Mouse (Mus musculus) intestine, embryonic 16.5 days (tissue): ENCODE results near the gene Irgm1. TPM values are rescaled to one million over a fixed set of nuclear protein-coding genes. Genes with fewer than 3 reads are reported as not detected.
"Not testable (repeated sequence)": the region's sequence is repeated elsewhere in the genome, so short reads cannot be mapped to it uniquely, and the experiment has no call there.

Experiments
- ATAC-seq: fragments of 200-750 bp; cut with Nextera tagmentation; 2 replicates; pipeline ENCODE4 v1.8.0; 2017; ENCODE audit warnings: moderate TSS enrichment, moderate library complexity
- H3K27ac ChIP-seq: fragments of 300-500 bp; sonication (generic); 2 replicates; pipeline ENCODE4 v1.5.1; 2014; ENCODE audit warnings: mild to moderate bottlenecking, low read length
- H3K27me3 ChIP-seq: fragments of 300-500 bp; sonication (generic); replicated peaks from 2 replicates; pipeline ENCODE4 v1.6.1; 2014; ENCODE audit warnings: low read length, control low read depth, mixed read lengths; ENCODE audit not compliant: control insufficient read depth, insufficient read depth
- H3K36me3 ChIP-seq: fragments of 300-500 bp; sonication (generic); 2 replicates; pipeline ENCODE4 v1.6.1; 2014; ENCODE audit warnings: low read length, control low read depth; ENCODE audit not compliant: control insufficient read depth, insufficient read depth
- H3K4me1 ChIP-seq: fragments of 300-500 bp; sonication (generic); 2 replicates; pipeline ENCODE4 v1.6.1; 2014; ENCODE audit warnings: low read length, control low read depth, mixed read lengths; ENCODE audit not compliant: control insufficient read depth, insufficient read depth
- H3K4me2 ChIP-seq: fragments of 300-500 bp; sonication (generic); 2 replicates; pipeline ENCODE4 v1.6.1; 2014; ENCODE audit warnings: low read depth, low read length, control low read depth
- H3K4me3 ChIP-seq: fragments of 300-500 bp; sonication (generic); 2 replicates; pipeline ENCODE4 v1.5.1; 2014; ENCODE audit warnings: mild to moderate bottlenecking, low read length
- H3K9ac ChIP-seq: fragments of 300-500 bp; sonication (generic); 2 replicates; pipeline ENCODE4 v1.6.1; 2014; ENCODE audit warnings: low read depth, low read length
- H3K9me3 ChIP-seq: fragments of 300-500 bp; sonication (generic); 2 replicates; pipeline ENCODE4 v1.6.1; 2016; ENCODE audit warnings: low read length, control low read depth; ENCODE audit not compliant: control insufficient read depth
- whole genome bisulfite sequencing: fragments of 180-500 bp; shearing (Covaris S2); extraction: QIAGEN DNeasy Blood & Tissue Kit; methylation state at CpG from one replicate; pipeline ENCODE4 v1.1.7; 2014; 5-methylcytosine and 5-hydroxymethylcytosine counted together
- polyA plus RNA-seq: library from polyadenylated mRNA; unstranded; fragments of >200 nt; fragmentation: Nextera tagmentation; extraction: Ambion mirVana; gene quantifications from 2 replicates; pipeline ENCODE4 v1.2.1, GENCODE M21; 2015

Irgm1 gene
- polyA plus RNA-seq, 1 experiment from 2014 or later, result 15.8 TPM

DNA sequence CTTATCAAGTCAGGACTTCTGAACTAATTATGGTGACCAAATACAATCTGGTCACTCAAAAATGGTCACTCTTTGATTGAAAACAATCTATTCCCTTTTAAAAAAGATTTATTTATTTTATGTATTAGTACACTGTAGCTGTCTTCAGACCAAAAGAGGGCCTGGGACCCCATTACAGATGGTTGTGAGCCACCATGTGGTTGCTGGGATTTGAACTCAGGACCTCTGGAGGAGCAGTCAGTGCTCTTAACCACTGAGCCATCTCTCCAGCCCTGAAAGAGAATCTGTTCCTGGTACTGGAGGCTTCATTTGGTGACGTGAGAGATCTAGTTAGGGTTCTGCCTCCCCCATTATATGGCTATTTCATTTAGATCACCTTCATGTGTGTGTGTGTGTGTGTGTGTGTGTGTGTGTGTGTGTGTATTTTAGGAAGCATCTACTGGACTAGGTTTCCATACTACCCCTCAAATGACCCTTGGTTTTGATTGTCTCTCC, 3.9 kb upstream of the Irgm1 start:
- H3K4me1 ChIP-seq, H3K27me3 ChIP-seq, H3K27ac ChIP-seq, ATAC-seq, H3K36me3 ChIP-seq, H3K9ac ChIP-seq, H3K4me2 ChIP-seq, H3K4me3 ChIP-seq, H3K9me3 ChIP-seq: not testable (repeated sequence)
- WGBS, result 83% methylated on average over 1 of the region's 1 CpGs

DNA sequence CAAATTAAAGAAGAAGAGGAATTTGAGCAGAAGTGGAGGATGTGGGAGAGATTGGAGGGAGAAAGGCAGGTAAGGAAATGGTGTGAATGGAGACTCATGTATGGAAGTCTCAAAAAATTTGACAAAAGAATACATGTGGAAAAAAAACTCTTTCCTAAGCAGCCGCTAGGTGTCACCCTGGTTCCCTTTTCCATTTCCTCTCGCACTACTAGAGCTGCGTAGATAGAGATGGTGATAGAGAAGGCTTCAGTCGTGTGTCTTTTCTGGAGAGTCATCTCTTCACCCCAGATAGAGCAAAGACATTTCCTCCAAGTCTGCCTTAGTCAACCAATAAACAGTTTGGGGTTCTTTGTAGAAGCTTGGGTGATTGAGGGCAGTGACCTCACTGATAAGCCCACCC, 3.0 kb upstream of the Irgm1 start:
- WGBS, result 0% methylated on average over 4 of the region's 4 CpGs
- ATAC-seq, result no peak
- no peaks in the 10 kb centered on the region for H3K27me3 ChIP-seq

GRCm38 (mm10) chr11:48873591-48874290, 2.3 kb upstream of the Irgm1 start:
- H3K36me3 ChIP-seq, result no peaks in the 10 kb centered on the region
- H3K27me3 ChIP-seq, result no peaks in the 10 kb centered on the region
- 0 out of 2 replicates have a peak overlapping the region, but pooled peaks have one; percentile 2 for H3K4me3 ChIP-seq
- 46% methylated on average over 10 of the region's 10 CpGs for WGBS
- peaks cover 19% of the 10 kb centered on the region for H3K4me1 ChIP-seq
- H3K27ac ChIP-seq, result peak overlapping the region; percentile 88
- H3K9ac ChIP-seq, result peak overlapping the region; percentile 14; the same call in 1 of the 2 replicates
- no peaks in the 10 kb centered on the region for H3K9me3 ChIP-seq
- ATAC-seq, result peak; percentile 75
- peak overlapping the region; percentile 79 for H3K4me2 ChIP-seq

More for the DNA sequence above, 3.0 kb upstream of the Irgm1 start:
- H3K27ac ChIP-seq, result no peak overlapping the region; the same call in 1 of the 2 replicates
- peaks cover 15% of the 10 kb centered on the region for H3K4me1 ChIP-seq
- no peaks in the 10 kb centered on the region for H3K36me3 ChIP-seq
- H3K9ac ChIP-seq, result no peak overlapping the region
- no peaks in the 10 kb centered on the region for H3K9me3 ChIP-seq
- H3K4me2 ChIP-seq, result no peak overlapping the region
- H3K4me3 ChIP-seq, result no peak overlapping the region

DNA sequence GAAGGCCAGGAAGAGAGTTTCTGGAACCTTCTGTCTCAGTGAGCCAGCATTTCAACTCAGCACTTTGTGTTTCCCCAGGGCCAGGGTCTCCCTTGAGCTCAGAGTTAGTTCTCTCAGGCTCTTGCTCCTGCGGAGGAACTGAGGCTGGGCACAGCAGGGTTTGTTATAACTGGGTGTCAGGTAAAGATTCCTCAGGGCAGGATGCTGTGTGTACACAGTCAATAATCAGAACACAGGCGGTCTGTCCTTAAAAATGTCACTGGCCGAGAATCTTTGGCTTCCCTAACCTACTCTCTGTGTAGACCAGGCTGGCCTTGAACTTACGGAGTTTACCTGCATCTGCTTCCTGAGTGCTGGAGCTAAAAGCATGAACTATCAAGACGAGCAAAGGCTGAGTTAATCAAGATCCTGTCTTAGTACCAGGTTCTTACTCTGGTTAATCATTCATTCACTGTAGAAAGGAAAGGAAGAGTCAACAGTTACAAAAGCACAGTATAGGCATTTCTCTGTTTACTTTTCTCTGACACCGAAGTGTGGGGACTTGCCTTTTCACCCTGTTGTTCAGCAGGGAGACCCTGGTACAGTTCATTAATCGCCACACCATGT, 1.3 kb upstream of the Irgm1 start:
- ATAC-seq, result peak; percentile 47
- WGBS, result 54% methylated on average over 7 of the region's 7 CpGs
- Histone ChIP-seq H3K27ac (peak overlapping the region; percentile 88), H3K4me1 (peaks cover 19% of the 10 kb centered on the region), H3K4me2 (peak overlapping the region; percentile 79), H3K36me3 (no peaks in the 10 kb centered on the region), H3K4me3 (peak overlapping the region; percentile 2; the same call in 1 of the 2 replicates), H3K27me3 (no peaks in the 10 kb centered on the region), H3K9me3 (no peaks in the 10 kb centered on the region), H3K9ac (peak overlapping the region; percentile 70; the same call in 1 of the 2 replicates)

DNA sequence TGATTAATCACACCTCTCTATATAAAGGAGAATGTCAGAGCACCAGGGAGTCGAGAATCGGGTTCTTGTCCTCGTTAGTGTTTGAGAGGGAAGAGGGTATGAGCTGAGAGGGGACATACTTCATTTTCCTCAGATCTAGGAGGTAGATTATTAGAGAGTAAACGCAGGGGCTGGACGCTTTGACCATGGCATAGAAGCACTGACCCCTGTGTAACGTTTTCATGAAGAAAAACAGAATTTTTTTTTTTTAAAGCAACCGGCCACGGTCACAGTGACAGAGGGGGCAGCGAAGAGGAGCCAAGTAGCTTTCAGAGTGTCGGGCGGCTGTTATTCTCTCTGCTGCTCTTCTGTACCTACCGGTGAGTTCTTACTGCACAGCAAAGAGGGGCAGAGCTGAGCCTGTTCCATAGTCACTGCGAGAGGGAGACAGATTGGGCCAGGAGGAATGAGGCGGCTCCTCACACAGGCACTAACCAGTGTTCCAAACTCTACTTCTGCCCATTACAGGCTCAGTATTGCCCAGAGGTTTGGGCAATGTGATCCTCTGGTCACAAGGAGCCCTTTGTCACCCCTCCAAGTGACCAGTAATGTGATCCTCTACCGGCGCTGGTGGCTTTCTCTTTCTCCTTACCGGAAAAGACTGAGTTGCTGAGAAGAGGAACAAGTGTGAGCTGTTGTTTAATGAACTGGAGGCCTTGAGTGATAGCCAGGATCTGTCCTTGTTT, 496 bp upstream of the Irgm1 start:
- Histone ChIP-seq H3K36me3 (no peaks in the 10 kb centered on the region), H3K4me1 (peaks cover 19% of the 10 kb centered on the region), H3K27me3 (no peaks in the 10 kb centered on the region), H3K27ac (peak overlapping the region; percentile 88), H3K9ac (peak overlapping the region; percentile 70), H3K4me3 (peak overlapping the region; percentile 47), H3K9me3 (no peaks in the 10 kb centered on the region), H3K4me2 (peak overlapping the region; percentile 79)
- no peak for ATAC-seq
- 11% methylated on average over 17 of the region's 17 CpGs for WGBS

- Histone ChIP-seq H3K9me3 (no peaks in the 10 kb centered on the region), H3K4me2 (peak overlapping the region; percentile 79), H3K27me3 (no peaks in the 10 kb centered on the region), H3K9ac (peak overlapping the region; percentile 70), H3K4me1 (peaks cover 19% of the 10 kb centered on the region), H3K36me3 (peaks cover 8% of the 10 kb centered on the region), H3K27ac (peak overlapping the region; percentile 88), H3K4me3 (peak overlapping the region; percentile 47)
- WGBS, result 23% methylated on average over 7 of the region's 7 CpGs
- no peak for ATAC-seq
Measured at GRCm38 (mm10) chr11:48870781-48871180, 702 bp downstream of the Irgm1 start.

DNA sequence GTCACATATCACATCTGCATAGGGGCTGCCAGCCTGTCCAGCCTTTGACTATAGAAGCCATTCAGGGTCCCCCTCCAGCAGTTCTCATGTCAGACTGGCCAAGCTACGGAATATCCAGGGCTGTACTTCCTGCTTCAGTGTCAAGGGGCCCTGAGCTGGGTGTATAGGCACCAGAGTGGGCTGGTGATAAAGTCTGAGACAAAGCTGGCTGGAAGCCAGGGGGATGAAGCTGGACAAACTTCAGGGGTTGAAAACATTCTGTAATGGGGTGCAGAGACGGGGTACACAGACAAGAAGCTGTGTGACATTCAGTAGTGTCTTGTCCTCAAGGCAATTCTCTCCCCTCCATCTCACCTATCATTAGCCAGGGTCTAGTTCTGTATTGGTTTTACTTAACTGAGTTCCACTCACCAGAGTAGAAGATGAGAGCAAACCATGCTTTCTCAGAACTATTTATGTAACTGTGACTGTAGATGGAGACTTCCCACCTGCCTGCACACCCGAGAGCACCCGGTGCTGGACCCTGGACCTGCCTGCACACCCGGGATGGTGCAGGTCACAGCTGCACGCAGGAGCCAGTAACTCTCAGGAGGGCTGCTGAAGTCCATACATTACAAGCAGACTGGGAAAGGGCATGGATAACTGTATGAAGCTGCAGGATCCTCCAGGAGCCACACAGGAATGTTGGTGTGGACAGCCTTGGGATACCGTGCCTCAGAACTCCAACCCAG, 1.9 kb downstream of the Irgm1 start:
- peak; percentile 51 for ATAC-seq
- Histone ChIP-seq H3K9ac (peak overlapping the region; percentile 55), H3K27ac (peak overlapping the region; percentile 76)

DNA sequence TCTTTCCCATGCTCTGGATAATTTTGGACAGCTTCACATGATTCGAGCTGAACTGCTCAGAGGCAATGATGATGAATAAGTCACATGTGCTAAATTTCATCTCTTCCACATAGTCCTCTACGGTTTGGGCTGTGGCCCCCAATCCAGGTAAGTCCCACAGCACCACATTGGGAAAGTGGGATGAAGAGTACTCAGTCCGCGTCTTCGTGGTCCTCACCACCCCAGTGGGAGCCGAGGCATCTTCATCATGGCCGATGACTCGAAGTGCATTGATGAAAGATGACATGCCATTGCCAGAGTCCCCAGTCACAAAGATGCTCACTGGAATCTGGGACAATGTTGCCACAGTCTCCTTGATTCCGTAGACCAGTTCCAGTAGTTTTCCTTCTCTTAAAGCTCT, 5.0 kb downstream of the Irgm1 start:
- Histone ChIP-seq H3K27me3 (no peaks in the 10 kb centered on the region), H3K27ac (no peak overlapping the region), H3K4me1 (peaks cover 12% of the 10 kb centered on the region), H3K9ac (no peak overlapping the region), H3K4me2 (no peak overlapping the region), H3K36me3 (peaks cover 8% of the 10 kb centered on the region), H3K9me3 (no peaks in the 10 kb centered on the region), H3K4me3 (no peak overlapping the region)
- 97% methylated on average over 9 of the region's 9 CpGs for WGBS
- no peak for ATAC-seq

More for the DNA sequence above, 1.9 kb downstream of the Irgm1 start:
- peaks cover 8% of the 10 kb centered on the region for H3K36me3 ChIP-seq
- no peaks in the 10 kb centered on the region for H3K9me3 ChIP-seq
- H3K27me3 ChIP-seq, result no peaks in the 10 kb centered on the region
- peak overlapping the region; percentile 79 for H3K4me2 ChIP-seq
- WGBS, result 31% methylated on average over 7 of the region's 7 CpGs
- peaks cover 19% of the 10 kb centered on the region for H3K4me1 ChIP-seq
- peak overlapping the region; percentile 47 for H3K4me3 ChIP-seq
